Mouse (Mus musculus): Measurements from ENCODE around the gene Vwa8.

DNA sequence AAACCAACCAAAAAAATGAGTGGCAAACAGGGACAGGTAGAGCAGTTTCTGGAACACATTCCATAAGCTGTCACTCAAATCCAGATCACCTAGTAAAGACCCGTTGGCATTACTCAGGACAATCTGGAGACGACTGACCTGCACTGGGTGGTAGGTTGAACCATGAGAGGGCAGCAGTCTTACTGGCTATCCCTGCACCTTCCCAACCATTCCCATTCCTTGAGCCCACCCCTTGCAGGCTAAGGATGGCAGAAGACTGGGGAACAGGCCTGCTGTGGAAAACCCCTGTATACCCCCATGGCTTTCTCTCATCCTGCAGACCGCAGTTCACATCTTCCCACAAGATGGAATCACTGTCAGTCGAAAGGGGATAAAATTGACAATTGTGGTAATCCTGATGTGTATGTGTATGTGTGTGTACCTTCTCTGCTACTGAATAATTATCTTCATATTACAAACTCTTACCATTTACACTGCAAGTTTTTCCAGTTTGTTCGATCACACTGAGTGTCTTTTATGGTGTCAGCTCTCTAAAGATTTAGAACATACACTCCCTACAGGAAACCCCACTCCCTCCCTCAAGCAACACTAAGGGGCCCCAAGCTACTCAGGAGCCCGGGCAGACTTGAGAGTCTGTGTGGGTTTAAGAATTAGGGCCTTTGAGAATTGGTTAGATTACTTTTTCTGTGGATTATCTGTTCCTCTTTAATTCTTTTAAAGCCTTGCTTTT, 393.0 kb downstream of the Vwa8 start:
- no peak for TF ChIP-seq CTCF (IDR thresholded peaks at IDR 0.05; ENCODE audit: low read depth, low read length)
- no peak for TF ChIP-seq POLR2AphosphoS5 (IDR thresholded peaks at IDR 0.05; ENCODE audit: insufficient replicate concordance, low read depth, low read length)
- TF ChIP-seq TAL1 (conservative IDR thresholded peaks at IDR 0.05; ENCODE audit: low read depth, low read length): no peak
